Mouse (Mus musculus): ENCODE data around the gene Gm20498.

Gene Gm20498

DNA sequence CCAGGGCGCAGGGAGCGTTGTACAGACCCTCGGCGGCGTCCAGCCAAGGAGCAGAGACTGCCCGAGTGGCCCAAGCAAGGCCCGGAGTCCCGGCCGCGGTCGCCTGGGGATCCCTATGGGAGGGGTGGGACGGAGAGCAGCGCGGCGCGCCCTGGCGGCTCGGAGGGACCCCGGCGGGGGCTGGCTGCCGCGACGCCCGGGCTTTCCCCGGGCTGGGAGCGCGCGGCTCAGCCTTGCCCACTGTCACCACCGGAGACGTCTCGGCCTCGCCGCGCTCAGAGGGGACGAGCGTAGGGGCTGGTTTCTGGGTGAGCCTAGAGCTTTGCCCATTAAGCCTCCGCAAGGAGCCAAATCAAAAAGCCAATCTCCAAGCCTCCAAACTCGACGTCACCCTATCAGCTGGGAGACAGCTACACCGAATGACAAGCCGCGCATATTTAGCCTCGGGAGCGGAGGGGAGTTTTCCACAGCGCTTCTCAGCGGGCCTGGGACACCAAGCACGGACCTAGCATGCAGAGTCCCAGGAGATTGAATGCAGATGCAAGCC, 199.8 kb downstream of the Gm20498 start, which contains the start of gene Slc8a3:
Gene Slc8a3 (minus strand): TSS at position 306 of the 547 bp plus-strand sequence.
- peak; percentile 61 for DNase-seq (ENCODE audit: low spot score)

GRCm38 (mm10) chr12:81331937-81332874, 200.5 kb downstream of the Gm20498 start:
- peak; percentile 56 for DNase-seq (ENCODE audit: low spot score)

- no peak for DNase-seq (ENCODE audit: low spot score)
Measured at GRCm38 (mm10) chr12:81331046-81331638, 201.6 kb downstream of the Gm20498 start.

DNA sequence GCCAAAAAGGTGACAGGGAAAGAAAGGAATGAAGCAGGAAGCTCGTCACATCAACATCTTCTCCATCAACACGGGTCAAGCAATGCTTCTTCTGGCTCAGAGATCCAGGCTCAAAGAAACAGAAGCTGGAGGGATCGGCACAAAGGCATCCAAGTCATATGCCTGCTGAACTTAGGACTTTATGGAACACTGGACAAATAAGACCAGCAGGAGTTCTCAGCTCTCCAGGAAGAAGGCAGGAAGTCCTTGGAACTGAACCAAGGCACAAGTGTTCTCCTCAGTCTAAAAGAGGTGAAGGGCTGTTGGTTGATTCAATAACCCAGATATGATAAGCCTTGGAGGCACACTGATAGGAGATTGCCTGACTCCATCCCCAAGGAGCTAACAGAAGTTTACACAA, 207.7 kb downstream of the Gm20498 start:
- DNase-seq (ENCODE audit: low spot score): no peak

DNA sequence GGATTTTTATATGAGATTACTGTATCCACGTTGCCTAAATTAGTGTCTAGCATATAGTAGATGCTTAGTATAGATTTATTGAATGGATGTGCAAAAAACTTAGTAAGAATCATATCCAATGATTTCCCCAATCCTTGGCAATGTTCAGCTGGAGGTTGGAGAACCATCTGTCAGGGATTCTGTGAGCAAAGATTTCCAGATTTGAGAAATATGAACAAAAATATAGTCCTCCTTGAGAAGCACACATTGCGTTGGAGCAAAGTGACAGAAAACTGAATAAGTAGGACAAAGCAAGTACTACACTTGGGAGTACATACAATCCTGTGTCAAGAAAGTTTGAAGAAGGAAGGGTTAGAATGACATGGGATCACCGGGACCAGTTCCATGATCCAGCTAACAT, 208.6 kb downstream of the Gm20498 start:
- DNase-seq (ENCODE audit: low spot score): peak; percentile 27

DNA sequence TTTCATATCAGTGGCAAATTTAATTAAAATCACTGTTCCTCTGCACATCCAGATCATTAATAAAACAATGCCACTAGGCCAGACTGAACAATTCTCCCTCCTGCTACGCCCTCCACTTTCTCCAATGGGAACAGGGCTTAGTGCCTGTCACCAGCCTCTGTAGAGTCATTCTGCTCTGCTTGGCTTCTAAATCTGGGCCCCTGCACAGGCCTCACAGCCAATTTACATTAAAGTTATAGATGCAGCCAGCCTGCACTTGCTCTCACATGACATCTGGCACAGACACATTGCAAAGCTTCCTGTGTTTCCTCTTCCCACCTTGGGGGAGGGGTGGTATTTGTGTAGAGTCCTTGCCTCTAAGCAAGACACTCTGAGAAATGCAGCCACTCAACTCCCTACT, 211.7 kb downstream of the Gm20498 start:
- no peak for DNase-seq (ENCODE audit: low spot score)

DNA sequence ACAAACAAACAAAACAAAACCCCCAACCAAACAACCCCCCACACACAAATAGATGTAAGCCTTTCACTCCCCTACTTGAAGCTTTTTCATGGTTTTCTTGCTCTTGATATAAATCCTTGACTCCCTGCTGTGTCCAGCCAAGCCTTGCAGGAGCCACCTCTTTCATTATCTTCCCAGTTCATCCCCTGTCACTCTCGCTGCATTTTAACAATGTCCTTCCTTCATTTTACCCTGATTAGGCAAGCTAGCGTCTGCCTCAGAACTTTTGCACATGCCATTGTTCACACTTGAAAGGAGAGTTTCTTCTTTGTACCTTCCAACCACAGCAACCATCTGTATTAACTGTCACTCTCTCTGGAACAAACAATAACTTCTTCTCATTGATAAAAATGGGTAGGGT, 214.9 kb downstream of the Gm20498 start:
- DNase-seq (ENCODE audit: low spot score): no peak

DNA sequence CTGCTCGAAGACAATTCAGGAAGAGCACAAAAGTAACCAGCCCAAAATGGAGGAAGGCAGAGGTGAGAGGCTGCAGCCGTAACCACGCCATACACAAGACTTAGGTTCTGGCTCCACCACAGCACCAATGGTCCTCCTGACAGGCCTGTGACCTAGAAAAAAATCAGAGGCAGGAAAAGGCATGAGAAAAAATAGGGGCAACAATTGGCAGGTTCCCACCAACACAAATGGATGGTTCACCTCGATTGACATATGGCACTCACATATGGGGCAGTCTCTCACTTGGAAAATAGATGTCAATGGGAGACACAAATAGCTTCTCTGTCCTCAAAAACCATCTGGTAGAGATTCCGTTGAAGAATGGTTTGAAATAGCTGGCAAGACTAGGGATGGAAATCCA, 216.8 kb downstream of the Gm20498 start:
- no peak for DNase-seq (ENCODE audit: low spot score)
